Mouse (Mus musculus): ENCODE data around the gene Chst11. TPM values are rescaled to one million over a fixed set of nuclear protein-coding genes. Genes with fewer than 3 reads are reported as not detected.

Gene Chst11
- total RNA-seq, 1 experiment from 2014 or later, result 34.0 TPM

DNA sequence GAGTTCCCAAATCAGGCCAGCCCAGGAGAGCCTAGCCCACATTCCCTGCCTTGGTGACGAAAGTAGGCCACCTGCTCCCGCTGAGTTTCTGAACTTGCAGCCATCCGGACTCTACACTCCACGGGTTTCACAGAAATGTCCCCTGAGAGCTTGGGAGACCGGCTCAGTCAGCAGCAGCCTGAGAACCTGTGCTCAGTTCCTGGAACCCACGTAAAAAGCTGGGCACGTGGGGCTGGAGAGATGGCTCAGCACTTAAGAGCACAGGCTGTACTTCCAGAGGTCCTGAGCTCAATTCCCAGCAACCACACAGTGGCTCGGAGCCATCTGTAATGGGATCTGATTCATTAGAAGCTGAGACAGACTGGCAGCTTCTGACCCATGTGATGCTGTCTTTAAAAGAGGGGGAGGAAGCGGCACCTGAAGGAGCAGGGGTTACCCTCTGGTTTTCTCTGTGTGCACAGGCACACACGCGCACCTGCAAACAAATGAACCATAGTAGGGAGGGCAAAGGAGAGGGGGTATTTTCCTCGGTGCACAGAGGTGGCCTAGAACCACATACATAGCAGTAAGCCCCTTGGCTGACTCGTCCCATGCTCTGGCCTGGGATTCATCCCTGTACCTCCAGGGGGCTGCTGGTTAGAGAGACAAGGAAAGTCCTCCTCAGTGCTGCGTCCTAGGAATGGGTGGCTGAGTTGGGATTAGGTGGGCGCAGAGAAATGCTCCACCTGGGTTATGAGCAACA is 196.7 kb downstream of the Chst11 start:
- no peak for DNase-seq

DNA sequence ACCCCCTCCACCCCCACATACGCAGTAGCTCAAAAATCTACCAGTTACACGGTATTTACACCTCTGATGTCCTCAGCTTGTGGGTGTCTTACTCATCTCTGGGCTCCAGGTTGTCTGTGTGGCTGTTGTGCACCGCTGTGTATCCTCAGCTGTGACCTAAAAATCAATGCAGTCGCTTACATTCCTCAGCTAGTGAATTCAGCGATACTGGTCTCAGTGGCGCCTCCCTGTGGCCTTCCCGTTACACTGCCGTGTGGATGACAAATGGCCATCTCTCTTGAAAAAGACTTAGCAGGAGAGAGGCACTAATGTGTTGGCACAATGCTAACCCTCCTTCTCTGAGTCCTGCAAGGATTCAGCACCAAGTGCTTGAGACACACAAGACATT is 197.3 kb downstream of the Chst11 start:
- peak; percentile 80 for DNase-seq

DNA sequence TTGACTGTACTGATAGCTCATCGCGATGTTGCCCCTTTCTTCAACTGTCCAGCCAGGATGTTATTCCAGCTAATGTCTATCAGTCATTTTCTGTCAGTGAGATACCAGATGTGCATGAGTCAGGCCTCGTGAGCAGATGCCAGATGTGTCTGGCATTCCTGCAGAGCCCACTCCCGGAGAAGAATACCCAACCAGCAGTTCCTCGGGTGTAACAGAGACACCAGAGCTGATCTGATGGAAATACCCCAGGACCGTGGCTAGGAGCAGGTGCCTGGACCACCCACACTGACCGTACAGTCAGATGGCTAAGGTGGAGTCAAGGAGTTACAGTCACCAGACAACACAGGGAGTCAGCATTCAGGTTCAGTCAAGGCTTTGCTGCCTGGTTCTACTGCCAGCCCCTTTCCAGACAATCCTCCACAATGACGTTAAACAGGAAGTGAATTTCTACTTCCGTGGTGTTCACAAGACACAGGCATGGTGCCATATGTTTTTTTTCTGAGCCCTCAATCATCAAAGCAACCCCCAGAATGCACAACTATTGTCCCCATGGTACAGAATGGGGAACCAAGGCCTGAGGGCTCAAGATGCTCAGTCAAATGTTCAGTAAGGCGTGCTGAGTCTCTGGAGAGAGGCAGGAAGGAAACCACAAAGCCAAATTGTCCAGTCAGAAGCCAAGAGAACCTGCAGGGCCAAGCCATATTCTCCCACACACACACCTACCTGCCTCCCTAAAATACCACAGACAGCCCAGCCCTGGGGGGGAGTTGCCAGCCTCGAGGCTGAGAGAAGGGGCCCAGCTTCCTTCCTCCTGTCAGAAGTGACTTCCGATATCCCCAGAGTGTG is 198.6 kb downstream of the Chst11 start:
- DNase-seq, result no peak

DNA sequence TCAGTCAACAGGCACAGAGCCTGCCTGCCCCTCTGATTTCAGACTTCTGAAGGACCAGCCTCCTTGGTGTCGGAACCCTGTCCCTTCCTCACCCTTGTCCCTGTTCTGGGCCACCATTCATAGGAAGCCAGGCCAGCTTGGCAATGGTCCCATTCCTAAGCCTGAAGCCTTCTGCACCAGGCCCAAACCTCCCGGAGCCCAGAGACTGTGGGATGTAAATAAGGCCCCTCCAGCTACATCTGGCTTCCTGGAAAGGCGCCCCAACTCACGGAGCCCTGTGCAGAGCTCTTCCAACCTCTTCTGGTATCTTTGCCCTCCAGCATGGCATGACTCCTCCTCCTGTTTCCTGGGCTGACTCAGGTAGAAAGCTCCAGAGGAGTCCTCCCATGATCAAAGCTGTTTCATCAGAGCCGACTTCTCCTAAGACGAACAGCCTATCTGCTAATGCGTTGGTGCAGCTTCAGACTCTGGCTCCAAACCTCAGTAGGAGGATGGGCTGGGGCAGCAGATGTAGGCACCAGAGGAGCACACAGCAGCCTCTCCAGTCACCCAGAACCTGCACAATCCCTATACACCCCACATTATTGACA is 199.3 kb downstream of the Chst11 start:
- no peak for DNase-seq

DNA sequence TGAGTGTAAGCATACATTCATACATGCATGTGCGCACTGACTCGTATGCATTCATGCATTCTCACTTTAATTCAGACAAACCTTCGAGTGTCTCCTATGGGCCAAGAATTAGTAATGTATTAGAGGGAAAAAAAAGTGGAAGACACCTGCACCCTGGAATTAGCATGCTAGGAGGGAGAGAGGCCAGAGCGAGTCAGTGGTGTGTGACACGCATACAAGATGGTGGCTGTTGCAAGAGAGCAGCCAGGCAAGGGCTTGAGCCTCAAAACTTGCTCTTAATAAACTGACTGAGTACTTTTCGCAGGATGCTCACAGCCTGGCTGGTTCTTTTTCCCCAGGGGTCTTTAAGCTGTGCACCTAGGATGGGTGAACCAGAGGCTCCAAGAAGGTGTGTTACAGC is 199.8 kb downstream of the Chst11 start:
- DNase-seq, result no peak

DNA sequence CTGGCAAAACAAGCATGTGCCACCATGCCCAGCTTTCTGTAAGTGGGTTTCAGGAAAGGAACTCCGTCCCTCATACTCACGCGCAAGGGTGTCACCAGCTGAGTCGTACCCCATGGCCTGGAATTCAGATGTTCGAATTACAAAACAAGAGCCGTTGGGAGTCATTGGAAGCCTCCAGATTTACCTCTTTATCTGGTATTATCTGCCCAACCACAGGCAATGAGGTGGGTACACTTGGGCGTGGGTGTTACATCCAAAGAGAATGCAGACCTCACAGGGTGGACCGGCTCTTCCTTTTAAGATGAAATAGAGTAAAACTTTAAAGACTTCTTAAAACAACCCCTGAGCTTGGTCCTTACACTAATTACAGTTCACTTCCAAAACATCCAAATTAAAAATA is 200.9 kb downstream of the Chst11 start:
- DNase-seq, result no peak

DNA sequence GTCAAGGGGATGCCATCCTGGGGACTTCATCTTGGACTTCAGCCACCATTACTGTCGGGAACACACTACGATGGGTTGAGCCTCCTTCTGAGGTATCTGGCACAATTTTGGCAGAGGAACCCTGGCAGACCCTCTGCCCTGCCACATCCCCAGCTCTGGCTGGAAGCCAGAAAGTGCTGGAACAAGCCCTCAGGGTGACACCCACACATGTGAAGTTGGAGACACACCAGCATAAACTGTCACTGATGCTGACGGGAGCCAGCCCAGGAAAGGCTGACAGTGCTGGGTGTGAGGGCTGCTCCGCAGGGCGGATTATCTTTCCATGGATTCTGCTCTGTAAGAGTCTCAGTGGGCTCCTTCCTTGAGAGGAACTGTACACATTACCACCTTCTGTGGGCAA is 201.7 kb downstream of the Chst11 start:
- no peak for DNase-seq

DNA sequence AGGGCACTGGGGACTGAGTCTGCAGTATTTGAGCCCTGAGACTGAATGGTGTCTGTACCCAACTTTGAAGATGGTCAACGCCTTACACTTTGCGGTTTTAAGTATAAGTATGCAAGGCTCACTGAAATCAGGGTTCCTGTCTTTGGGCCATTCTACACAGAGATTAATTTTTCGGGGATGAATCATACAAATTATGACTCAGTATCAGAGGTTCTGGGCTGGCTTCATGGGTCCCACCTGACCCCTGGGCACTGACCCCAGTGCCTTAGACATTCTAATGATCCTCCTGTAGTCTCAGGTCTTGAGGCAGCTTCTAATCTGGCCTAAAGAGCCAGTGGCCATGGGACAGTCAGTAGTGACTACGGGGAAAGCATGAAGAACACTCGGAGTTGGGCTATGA is 203.8 kb downstream of the Chst11 start:
- no peak for DNase-seq

DNA sequence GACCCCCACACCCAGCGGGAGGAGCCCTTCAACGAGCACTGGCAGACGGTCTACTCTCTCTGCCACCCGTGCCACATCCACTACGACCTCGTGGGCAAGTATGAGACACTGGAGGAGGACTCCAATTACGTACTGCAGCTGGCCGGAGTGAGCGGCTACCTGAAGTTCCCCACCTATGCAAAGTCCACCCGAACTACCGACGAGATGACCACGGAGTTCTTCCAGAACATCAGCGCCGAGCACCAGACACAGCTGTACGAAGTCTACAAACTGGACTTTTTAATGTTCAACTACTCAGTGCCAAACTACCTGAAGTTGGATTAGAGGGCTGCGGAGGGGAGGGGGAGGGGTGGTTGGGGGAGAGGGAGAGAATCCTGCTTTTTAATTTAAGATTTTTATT is 206.2 kb downstream of the Chst11 start:
- DNase-seq, result no peak

DNA sequence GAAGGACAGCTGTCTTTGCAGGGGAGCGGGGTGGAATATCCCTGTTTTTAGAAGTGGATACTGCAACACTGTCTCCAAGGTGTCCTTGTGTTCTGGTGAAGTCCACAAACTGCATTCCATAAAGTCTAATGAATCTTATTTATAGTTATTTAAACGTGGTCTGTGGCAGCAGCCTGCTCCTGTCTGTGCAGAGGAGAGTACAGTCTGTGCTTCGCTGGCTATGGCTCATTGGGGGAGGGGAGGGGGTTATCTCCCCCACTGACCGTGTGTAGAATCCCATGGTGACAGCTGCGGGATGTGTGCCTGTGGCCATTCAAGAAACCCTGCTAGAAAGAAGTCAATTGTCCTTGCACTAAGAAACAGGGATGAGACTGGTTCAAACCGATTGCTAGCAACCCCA is 206.7 kb downstream of the Chst11 start:
- DNase-seq, result no peak

DNA sequence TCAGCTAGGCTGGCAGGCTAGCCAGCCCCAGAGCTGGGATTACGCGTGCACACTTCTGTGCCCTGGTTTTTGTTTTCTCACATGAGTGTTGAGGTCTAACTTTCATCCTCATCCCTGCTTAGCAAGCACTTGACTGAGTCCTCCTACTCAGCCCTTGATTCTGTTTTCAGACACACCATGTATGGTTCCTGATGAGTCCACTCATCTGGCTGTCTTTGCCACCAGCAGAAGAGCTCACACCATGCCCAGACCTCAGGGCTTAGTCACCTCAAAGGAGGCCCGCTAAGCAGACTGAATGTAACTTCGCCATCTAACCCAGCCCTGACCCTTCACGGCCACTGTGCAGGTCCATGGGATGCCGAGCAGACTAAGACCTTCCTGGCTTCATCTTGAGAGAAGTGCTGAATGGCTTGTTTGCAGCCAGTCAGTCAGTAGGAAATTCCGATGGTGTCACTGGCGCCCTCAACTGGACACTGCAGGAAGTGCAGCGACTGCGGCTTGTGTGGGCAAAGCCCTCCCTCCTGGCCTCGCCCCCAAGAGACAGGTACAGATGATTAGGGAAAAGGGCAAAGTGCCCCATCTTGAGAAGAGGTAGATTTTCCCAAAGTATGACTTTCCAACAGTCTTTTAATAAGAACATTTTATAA is 212.5 kb downstream of the Chst11 start:
- peak; percentile 76 for DNase-seq

DNA sequence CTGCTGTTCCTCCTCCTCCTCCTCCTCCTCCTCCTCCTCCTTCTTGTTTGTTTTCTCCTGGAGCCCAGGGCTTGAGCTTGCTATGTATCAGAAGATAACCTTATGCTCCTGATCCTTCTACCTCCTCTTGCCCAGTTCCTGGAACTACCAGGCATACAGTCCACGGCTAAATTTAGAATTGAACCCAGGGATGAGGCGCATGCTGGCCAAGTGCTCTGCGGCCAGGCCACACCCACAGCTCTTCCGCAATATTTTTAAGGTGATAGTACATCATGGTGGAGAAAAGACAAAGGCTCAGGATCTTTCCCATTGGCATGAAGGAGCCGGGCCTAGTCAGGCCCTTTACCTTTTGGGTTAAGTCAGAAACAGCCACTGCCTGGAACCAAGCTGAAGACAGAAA is 213.4 kb downstream of the Chst11 start:
- DNase-seq, result no peak

DNA sequence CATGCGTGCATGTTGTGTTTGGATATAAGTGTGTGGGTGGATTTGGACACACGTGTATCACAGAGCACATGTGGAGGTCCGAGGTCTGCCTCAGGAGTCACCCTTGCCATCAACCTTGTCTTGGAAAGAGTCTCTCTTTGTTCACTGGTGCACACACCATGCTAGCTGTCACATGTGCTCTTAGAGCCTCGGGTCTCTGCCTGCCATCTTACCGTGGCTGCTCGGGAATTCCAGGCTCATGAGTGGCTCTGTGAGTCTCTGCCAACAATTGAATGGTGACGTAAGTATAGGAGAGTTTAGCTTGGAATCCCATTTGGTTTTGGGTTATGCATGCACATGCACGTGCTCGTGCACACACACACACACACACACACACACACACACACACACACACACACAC is 214.0 kb downstream of the Chst11 start:
- DNase-seq, result no peak

DNA sequence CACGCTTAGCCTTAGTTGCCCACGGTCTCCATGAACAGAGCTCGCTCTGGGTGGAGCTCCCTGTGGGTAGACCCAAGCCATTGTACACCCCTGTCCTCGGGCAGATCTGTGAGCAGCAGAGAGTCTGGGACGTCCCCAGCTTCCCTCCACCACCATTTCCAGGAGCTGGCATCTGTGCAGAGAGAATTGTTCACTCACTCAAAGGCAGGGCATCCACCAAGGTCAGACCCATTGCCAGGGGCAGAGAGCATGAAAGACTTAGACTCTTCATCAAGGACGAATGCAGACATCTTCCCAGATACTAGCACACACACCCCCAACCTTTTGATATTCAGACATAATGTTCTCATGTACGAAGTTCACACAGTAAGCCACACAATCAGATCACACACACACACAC is 216.2 kb downstream of the Chst11 start:
- DNase-seq, result peak; percentile 27

DNA sequence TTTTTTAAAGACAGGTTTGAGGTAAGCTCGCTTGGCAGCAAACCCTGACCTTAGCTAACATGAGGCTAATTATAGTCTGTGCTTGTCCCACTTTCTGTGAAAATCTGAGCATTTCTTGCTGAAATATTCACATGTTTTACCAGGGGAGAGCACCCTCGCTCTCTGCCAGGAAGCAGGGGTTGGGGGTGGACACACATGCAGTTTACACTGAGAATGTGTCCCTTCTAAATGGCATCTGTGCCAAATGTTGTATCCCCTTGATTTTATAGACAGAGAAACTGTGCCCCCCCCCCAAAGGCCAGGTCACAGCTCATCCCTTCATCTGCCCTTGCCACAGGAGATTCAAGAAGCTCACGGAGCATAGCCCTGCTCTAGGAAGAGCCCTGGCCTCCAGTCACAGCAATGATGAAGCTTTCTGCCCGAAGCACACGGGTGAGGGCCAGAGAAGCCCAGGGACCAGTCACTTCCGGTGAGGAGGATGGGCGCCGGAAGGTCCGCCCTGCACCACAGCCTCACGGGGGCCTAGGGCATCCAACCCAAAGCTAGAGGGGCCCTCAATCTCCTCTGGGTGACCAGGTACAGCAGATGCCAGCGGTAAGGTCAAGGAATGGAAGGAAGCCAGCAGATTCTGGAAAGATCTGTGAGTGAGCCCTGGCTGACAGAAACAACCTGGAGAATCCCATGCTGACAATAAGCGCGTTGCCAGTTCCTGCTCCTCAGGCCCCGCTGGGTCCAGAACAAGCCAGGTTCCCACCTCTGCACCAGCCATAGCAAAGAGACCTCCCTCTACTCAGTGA is 217.8 kb downstream of the Chst11 start:
- DNase-seq, result no peak

DNA sequence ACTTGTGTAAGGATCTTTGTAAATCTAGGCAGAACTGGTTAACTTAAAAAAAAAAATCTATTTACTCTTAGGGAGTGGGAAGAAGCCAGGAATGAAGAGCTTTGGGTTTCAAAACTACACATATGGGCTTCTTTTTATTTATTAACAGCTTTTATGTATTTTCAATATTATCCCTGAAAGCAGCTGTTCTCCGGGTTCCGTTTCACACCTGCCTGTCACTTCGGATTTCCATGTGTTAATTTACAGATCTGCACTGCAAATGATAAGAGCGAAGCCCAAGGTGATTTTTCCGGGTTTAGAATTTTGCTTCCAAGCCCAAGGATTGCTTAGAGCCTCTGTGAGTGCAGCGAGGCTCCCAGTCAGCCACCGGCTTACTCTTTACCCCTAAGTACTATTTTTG is 223.1 kb downstream of the Chst11 start:
- no peak for DNase-seq

DNA sequence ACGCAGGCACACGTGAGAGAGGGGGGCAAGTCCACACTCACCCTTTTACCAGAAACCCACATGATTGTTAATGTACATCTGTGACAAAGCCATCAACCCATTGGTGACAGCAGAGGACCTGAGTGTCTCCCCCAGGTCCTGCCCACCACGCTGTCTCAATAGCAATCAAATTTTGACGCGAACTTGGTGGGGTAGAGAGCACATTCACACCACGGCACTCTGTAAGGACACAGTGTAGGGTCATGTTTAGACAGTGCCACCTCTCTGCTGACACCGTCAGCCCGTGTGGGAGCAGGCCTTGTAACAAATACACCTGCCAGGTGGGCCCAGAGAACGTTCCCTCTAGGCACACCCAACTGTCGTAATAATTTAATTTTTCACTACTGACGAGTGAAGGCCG is 224.1 kb downstream of the Chst11 start:
- DNase-seq, result no peak

DNA sequence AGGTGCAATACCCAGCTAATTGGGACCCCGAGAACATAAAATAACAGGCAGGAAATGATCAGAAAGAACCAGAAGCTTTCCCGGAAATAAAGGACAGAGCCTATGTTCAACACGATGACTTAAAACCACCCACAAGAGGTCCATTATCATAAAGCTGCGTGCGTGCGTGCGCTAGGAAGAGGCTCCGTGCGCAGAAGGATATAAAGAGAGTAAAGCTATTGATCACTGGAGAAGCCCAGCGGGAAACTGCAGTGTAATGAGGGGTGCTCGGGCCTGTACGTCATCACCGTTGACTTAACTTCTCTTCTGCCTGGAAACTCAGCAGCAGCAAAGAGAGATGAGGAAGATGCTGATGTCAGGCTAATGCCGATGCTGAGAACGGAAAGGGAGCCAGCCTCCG is 224.8 kb downstream of the Chst11 start:
- no peak for DNase-seq

DNA sequence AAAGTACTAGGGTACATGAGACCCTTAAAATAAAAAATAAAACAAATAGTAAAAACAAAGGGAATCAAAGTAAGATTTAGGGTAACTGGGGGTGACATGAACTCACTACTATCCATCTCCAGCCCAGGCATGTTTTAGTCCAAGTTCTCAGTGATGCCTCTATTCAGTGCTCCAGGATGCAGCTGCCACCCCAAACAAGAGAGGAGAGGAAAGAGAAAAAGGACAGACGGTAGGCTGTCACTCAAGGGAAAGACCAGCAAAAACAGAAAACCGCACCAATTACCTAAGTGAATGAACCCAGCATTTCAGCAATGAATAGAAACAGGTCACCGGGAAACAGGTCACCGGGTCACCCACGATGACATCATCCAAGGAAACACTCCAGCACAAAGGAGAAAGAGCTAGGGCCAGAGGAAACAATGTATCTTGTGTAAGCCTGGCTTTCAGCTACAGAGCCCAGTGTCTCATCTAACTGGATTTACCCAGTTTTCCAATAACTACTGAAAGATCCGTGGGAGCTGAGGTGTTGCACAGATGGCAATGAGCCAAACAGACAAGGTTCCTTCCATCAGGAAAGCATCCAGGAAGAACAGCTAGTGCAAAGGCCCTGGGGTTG is 225.8 kb downstream of the Chst11 start:
- DNase-seq, result no peak

DNA sequence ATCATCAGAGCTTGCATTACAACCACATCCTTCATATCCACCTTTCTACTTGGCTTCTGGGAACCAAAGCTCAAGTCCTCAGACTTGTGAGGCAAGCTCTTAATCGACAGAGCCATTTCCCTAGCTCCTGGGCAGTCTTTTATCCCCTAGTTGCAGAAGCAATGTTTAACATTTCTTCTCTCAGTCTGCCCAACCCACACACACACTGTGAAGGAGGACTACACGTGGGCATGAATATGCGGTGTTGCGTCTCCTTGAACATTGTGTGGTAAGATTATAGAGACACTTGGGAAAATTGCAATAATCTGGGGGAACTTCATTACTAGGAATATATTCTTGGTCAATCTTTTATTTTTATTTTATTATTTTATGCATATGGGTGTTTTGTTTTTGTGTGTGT is 227.3 kb downstream of the Chst11 start:
- DNase-seq, result no peak

DNA sequence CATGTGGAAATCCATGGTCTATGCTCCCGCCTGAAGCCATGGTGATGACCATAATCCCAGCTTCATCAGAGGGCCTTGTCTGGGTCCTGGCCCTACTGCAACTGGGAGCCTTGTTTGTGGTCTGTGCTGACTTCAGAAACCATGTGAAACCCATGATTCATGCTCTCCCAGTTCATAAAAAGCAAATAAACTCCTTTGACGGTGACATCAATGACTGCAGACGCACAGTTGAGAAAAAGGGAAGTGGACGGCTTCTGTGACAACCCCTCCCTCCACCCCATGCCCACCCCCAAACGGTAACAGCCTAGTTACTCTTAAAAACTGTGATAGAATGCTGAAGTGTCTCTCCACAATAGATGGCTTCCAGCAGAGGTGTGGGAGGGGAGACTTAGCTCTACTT is 230.3 kb downstream of the Chst11 start:
- no peak for DNase-seq

DNA sequence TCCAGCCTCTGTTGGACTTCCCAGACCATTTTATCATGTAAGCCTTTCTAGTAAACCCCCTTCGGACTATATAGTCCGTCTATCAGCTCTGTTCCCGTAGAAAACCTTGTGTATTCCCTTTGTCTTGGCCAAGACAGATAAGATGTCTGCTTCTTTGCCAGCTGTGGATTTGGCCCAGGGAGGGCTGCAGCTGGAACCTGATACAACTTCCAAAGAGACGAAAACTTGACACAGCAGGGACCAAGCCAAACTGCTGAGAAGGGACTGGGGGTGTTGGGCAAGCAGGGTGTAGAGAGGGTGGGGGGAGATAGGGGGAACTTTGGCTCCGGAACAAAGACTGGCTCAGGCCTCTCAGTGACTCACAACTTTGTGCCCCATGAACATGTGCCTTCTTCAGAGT is 232.0 kb downstream of the Chst11 start:
- no peak for DNase-seq
